8 mouse cellular contexts compared by ENCODE assay signal in the genomic region with DNA sequence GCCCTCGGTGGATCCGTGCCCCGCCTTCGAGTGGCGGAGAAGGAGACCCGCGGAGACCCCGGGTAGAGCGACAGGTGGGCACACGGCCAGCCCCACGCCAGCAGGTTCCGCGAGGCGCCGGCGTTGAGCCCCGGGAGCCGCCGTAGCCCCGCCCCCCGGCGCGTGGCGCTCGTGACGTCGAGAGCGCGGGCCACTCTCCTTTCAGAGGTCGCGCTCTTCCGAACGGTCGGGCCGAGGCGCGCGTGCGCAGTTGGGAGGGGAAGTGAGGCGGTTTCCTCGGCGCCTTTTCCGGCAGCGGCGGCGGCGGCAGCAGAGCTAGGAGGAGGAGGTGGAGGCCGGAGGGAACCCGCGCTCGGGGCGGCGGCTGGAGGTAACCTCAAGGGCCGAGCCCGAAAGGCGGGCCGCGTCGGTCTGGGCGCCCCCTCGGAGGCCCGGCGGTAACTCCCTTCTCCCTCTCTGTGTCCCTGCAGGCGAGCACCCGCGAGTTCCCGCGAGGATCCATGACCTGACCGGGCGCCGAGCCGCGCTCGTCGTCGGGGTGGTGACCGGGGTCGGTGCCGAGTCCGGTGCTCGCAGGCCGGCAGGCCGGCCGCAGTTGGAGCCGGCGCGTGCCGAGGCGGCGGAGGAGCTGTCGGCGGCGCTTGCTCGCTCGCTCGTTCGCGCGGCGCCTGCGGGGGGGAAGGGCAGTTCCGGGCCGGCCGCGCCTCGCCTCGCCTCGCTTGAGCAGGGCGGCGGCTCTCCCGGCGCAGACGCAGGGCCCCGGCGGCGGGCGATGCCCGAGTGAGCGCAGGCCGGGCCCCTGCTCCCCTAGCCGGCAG. TPM values are rescaled to one million over a fixed set of nuclear protein-coding genes. Genes with fewer than 3 reads are reported as not detected.
DNase-seq lines count a peak whose midpoint lies in the region; ATAC-seq and TF ChIP-seq lines count a peak whose summit lies in the region.

TSS of gene Arf6 (plus strand) at position 297 of the 818 bp plus-strand sequence.
TSS of gene Gm9887 (minus strand) at position 605 of the 818 bp plus-strand sequence.

- peak; percentile 94 for ATAC-seq in embryonic facial prominence, embryonic 15.5 days (ENCODE audit: insufficient number of reproducible peaks, low FRiP score, low TSS enrichment, low read depth)
- peak; percentile 94 for ATAC-seq in kidney, embryonic 14.5 days (ENCODE audit: low FRiP score, low TSS enrichment)
- peak; percentile 94 for ATAC-seq in limb, embryonic 15.5 days (ENCODE audit: insufficient number of reproducible peaks, low FRiP score, low TSS enrichment, low read depth)

- no peak for TF ChIP-seq CTCF in bone marrow, adult 2 months (IDR thresholded peaks at IDR 0.05; ENCODE audit: control insufficient read depth, insufficient read depth, low read length)

- TF ChIP-seq POLR2A in bone marrow, adult 2 months (IDR thresholded peaks at IDR 0.05; ENCODE audit: borderline replicate concordance, control insufficient read depth, low read depth, low read length): peak; percentile 88; the same call in 1 of the 2 replicates

- peak within 1 kb of the TSS; percentile 99 for H3K9ac ChIP-seq in embryonic facial prominence, embryonic 15.5 days
- peak within 1 kb of the TSS; percentile 96 for H3K9ac ChIP-seq in kidney, embryonic 14.5 days (ENCODE audit: low read depth, low read length)
- peak within 1 kb of the TSS; percentile 98 for H3K9ac ChIP-seq in limb, embryonic 15.5 days

- 0 out of 2 replicates have a peak, but pooled peaks cover 4% of the 10 kb centered on the region for H3K36me3 ChIP-seq in embryonic facial prominence, embryonic 15.5 days
- peaks cover 10% of the 10 kb centered on the region; the same call in 1 of the 2 replicates for H3K36me3 ChIP-seq in kidney, embryonic 14.5 days (ENCODE audit: control insufficient read depth, insufficient read depth, low read length)
- H3K36me3 ChIP-seq in limb, embryonic 15.5 days: no peaks in the 10 kb centered on the region

- peak within 1 kb of the TSS; percentile 79 for H3K4me2 ChIP-seq in embryonic facial prominence, embryonic 15.5 days (replicated peaks)
- H3K4me2 ChIP-seq in kidney, embryonic 14.5 days (replicated peaks; ENCODE audit: low read depth, low read length): peak within 1 kb of the TSS; percentile 69
- peak within 1 kb of the TSS; percentile 81 for H3K4me2 ChIP-seq in limb, embryonic 15.5 days

- H3K9me3 ChIP-seq in embryonic facial prominence, embryonic 15.5 days (replicated peaks): no peaks in the 10 kb centered on the region
- H3K9me3 ChIP-seq in kidney, embryonic 14.5 days (ENCODE audit: control insufficient read depth, low read length): no peaks in the 10 kb centered on the region
- H3K9me3 ChIP-seq in limb, embryonic 15.5 days: no peaks in the 10 kb centered on the region

- peak within 1 kb of the TSS; percentile 85 for H3K4me3 ChIP-seq in bone marrow, adult 2 months (replicated peaks; ENCODE audit: control insufficient read depth, low read depth, low read length)
- peak within 1 kb of the TSS; percentile 99 for H3K4me3 ChIP-seq in embryonic facial prominence, embryonic 15.5 days (replicated peaks)
- peak within 1 kb of the TSS; percentile 80 for H3K4me3 ChIP-seq in kidney, embryonic 14.5 days (ENCODE audit: low read length)
- peak within 1 kb of the TSS; percentile 97 for H3K4me3 ChIP-seq in limb, embryonic 15.5 days

- H3K27me3 ChIP-seq in embryonic facial prominence, embryonic 15.5 days: no peaks in the 10 kb centered on the region
- no peaks in the 10 kb centered on the region for H3K27me3 ChIP-seq in kidney, embryonic 14.5 days (ENCODE audit: control insufficient read depth, insufficient read depth, low read length)
- no peaks in the 10 kb centered on the region for H3K27me3 ChIP-seq in limb, embryonic 15.5 days

- peak within 1 kb of the TSS; percentile 100 for H3K27ac ChIP-seq in bone marrow, adult 2 months (ENCODE audit: control insufficient read depth, insufficient read depth, low read depth, low read length, poor library complexity)
- peak within 1 kb of the TSS; percentile 100 for H3K27ac ChIP-seq in embryonic facial prominence, embryonic 15.5 days (replicated peaks)
- peak within 1 kb of the TSS; percentile 95 for H3K27ac ChIP-seq in kidney, embryonic 14.5 days (ENCODE audit: low read depth, low read length)
- H3K27ac ChIP-seq in limb, embryonic 15.5 days: peak within 1 kb of the TSS; percentile 99

- DNase-seq in 416B (ENCODE audit: low read depth): peak; percentile 95
- peak; percentile 97 to 98 for DNase-seq in heart, adult 9 months (ENCODE audit: low spot score in 2 of 2)
- peak; percentile 95 to 98 for DNase-seq in monocyte, adult 2 months (ENCODE audit: low read depth in 1 of 2, low spot score in 2 of 2)
- peak; percentile 99 for DNase-seq in spleen, postnatal 36 days (ENCODE audit: low spot score in 2 of 2)

- under 1% methylated on average over 119 of the region's 121 CpGs for WGBS in bone marrow, adult 2 months
- under 1% methylated on average over 101 of the region's 121 CpGs for WGBS in embryonic facial prominence, embryonic 15.5 days
- under 1% methylated on average over 61 of the region's 121 CpGs for WGBS in kidney, embryonic 14.5 days
- WGBS in limb, embryonic 15.5 days: under 1% methylated on average over 86 of the region's 121 CpGs

- H3K4me1 ChIP-seq in bone marrow, adult 2 months (ENCODE audit: control insufficient read depth, insufficient read depth, low read length): no peaks in the 10 kb centered on the region
- H3K4me1 ChIP-seq in embryonic facial prominence, embryonic 15.5 days: peaks cover 10% of the 10 kb centered on the region
- peaks cover 6% of the 10 kb centered on the region; the same call in 1 of the 2 replicates for H3K4me1 ChIP-seq in kidney, embryonic 14.5 days (ENCODE audit: control insufficient read depth, insufficient read depth, low read length)
- peaks cover 19% of the 10 kb centered on the region; the same call in 1 of the 2 replicates for H3K4me1 ChIP-seq in limb, embryonic 15.5 days

RNA-seq across cellular contexts. Expression of gene Arf6, which starts in this region (rescaled TPM):
- 48.1 and 48.4 TPM in 2 replicates for polyA plus RNA-seq in bone marrow, adult 2 months (2011; ENCODE audit: insufficient read depth, insufficient read length, low replicate concordance, missing spikeins)
- polyA plus RNA-seq in embryonic facial prominence, embryonic 15.5 days (2015; fragmentation: Nextera tagmentation; extraction: Ambion mirVana): 71.4 and 78.4 TPM in 2 replicates
- polyA plus RNA-seq in kidney, embryonic 14.5 days (2014; fragmentation: Nextera tagmentation; extraction: Ambion mirVana): 59.7 and 75.0 TPM in 2 replicates
- polyA plus RNA-seq in limb, embryonic 15.5 days (2015; fragmentation: Nextera tagmentation; extraction: Ambion mirVana): 59.8 and 73.7 TPM in 2 replicates

RNA-seq across cellular contexts. Expression of gene Gm9887, which starts in this region (rescaled TPM):
- polyA plus RNA-seq in bone marrow, adult 2 months (2011; ENCODE audit: insufficient read depth, insufficient read length, low replicate concordance, missing spikeins): not detected in 2 replicates
- 2.8 and 4.0 TPM in 2 replicates for polyA plus RNA-seq in embryonic facial prominence, embryonic 15.5 days (2015; fragmentation: Nextera tagmentation; extraction: Ambion mirVana)
- polyA plus RNA-seq in kidney, embryonic 14.5 days (2014; fragmentation: Nextera tagmentation; extraction: Ambion mirVana): 1.3 and 2.9 TPM in 2 replicates
- 1.8 and 2.4 TPM in 2 replicates for polyA plus RNA-seq in limb, embryonic 15.5 days (2015; fragmentation: Nextera tagmentation; extraction: Ambion mirVana)

Comparison
In these comparisons a context has a peak if more than half of its experiments do, and no peak if none do; other contexts are left out.
1. Peak in every context shown above with its lines: DNase-seq, ATAC-seq, H3K4me3 ChIP-seq and H3K27ac ChIP-seq.